Mouse (Mus musculus) lung, postnatal 10 days (tissue): ENCODE measurements around the gene Gm3435.
"Not testable (repeated sequence)": the region's sequence is repeated elsewhere in the genome, so short reads cannot be mapped to it uniquely, and the experiment has no call there.

Source experiments
- DNase-seq: peaks from one replicate; pipeline ENCODE4 v3.0.0; 2021

Gm3435 gene

DNA sequence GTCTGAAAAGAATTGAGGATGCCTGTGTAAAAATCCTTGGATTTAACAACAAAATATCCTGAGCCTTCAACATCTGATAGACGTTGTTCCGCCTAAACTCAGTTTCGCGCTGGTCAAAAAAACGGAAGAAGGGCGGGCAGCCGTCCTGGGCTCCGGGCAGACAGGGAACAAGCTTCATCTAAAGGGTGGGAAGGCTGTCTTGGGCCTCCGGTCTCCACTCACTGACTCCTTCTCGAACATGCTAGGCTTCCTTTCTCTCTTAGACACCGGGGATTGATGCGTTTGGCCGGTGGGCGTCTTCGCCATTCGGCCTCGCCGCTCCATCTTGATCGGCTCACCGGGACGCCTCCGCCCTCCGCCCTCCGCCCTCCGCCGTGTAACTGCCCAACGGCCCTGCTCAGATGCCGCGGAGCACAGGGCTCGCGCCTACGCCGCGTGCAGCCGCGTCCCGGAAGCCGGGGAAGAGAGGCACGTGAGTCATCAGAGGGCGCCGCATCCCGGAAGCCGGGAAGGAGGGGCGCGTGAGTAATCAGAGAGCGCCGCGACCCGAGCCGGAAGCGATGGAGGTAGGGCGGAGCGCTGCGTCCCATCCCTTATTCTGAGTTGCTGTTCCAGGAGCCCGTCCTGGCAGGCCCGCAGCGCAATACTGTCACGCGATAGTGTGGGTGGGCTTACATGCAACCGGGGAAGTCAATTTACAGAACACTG is at the start of gene Gm3435:
Gene Gm3435 (plus strand): TSS at position 471 of the 708 bp plus-strand sequence.
- DNase-seq: not testable (repeated sequence)

DNA sequence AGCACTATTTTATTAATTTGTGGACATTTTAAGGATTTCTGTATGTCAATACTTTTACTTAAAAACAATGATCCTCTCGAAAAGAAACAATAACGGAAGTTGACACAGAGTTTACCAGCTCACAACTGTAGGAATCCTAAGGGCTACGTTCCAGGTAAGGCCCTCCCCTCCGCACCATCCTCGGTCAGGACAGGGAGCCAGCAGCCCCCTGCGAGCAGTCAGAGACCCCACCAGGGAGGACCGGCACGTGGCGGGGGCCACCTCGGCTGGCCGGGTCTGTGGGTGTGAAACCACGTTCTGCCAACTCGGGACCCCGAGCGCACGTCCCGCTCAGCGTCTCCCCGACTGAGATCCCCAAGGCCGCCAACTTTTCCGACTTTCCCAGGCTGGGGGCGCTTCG is 49.5 kb upstream of the Gm3435 start:
- DNase-seq: peak; percentile 18

DNA sequence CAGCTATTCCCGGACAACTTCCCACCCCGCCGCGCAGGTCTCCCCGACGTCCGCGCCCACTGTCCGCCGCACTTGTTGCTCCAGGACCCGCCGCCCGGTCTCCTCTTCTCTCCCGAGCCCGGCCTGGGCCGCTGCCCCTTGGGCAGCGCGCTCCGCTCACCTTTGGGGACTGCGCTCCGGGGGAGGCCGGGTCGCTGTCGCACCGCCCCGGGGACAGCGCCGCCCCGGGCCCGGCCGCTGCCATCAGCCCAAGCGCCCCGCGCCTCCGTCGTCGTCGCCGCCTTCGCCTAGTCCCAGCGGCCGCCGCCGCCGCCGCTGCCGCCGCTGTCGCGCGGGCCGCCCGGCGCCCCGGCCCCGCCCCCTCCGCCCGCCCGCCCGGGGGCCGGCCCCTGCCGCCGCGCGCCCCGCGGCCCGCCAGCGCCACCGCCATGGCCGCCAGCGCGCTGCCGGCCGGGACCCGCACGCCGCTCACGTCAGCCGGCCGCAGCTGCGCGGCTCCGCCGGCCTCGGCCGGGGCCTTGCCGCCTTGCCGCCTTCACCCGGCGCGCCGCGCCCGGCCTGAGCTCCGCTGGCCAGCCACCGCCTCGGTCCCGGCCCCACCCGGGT is 48.9 kb upstream of the Gm3435 start, which contains the start of gene Phf10:
Gene Phf10 (minus strand): TSS at position 323 of the 606 bp plus-strand sequence.
- peak; percentile 51 for DNase-seq

DNA sequence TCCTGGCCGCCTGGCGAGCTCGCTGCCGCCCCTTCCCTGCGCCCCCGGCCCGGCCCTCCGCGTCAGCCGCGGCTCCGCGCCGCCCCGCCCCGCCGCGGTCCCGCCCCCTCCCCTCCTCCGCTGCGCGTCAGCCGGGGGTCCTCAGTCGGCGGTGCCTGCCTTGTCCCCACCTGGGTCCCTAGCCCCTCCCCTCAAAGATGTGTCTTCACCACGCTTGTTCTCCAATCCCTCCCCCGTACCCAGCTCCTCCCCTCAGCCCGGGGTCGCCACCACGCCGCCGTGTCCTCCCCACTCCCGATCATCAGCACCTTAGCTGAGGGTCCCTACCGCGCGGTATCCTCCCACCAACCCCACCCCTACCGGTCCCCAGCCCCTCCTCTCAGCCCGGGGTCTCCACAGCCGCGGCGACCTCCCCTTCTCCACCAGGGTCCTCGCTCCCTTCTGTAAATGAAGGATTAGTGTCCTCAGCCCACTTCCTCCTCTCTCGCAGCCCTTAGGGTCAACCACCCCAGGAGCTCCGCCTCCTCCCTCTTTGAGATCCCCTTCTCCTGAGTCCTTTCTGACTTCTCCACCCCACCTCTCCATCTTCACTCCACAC is 48.3 kb upstream of the Gm3435 start:
- DNase-seq: not testable (repeated sequence)

DNA sequence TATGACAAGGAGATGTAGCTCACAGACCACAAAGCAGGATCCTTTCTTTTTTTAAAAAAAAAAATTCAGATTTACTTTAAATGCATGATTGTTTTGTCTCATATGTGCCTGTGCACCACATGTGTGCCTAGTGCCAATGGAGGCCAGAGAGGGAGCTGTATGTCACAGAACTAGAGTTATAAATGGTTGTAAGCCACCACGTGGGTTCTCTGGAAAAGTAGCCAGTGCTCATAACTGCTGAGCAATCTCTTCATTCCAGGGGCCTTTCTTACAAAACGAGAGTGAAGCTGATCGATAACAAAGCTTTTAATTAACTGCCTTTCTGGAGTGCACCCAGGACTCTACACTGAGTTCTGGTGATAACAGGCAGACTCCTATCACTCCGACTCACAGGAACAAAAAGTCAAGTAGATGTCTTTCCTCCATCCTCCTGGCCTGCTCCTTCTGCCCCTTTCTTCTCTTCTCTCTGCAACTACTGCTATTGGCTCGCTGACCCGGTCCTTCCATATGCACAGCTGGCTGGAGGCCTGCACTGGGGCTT is 41.5 kb upstream of the Gm3435 start:
- not testable (repeated sequence) for DNase-seq

DNA sequence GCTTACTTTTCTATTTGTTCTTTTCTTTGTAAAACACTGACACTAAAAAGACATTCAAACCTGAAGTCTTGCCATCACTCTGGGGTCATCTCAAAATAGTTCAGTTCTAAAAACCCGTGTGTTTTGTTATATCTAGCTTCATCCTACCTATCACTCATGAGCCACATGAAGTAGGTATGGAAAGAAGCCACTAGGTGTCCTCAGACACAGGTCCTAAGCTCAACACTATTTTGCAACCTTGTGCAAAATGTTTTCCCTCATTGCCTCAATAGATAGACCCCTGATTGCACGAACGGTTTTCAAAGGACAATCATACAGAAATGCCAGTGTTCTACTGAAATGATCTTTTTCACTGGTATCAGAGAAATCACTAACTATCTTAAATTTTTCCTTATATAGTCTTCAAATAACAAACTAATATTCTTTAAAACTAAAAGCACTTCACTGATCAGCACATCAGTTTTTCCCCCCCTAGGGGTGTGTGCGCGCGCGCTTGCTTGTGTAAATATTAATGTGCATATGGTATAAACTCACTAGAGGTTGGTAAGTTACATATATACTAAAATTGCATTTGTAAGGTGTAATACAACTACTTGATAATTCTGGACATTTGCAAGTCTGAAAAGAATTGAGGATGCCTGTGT is 32.1 kb upstream of the Gm3435 start:
- not testable (repeated sequence) for DNase-seq

DNA sequence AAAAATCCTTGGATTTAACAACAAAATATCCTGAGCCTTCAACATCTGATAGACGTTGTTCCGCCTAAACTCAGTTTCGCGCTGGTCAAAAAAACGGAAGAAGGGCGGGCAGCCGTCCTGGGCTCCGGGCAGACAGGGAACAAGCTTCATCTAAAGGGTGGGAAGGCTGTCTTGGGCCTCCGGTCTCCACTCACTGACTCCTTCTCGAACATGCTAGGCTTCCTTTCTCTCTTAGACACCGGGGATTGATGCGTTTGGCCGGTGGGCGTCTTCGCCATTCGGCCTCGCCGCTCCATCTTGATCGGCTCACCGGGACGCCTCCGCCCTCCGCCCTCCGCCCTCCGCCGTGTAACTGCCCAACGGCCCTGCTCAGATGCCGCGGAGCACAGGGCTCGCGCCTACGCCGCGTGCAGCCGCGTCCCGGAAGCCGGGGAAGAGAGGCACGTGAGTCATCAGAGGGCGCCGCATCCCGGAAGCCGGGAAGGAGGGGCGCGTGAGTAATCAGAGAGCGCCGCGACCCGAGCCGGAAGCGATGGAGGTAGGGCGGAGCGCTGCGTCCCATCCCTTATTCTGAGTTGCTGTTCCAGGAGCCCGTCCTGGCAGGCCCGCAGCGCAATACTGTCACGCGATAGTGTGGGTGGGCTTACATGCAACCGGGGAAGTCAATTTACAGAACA is 31.5 kb upstream of the Gm3435 start, which contains the start of the genes 9030025P20Rik and Gm3417:
Gene 9030025P20Rik (plus strand): TSS at position 107 of the 677 bp plus-strand sequence.
Gene Gm3417 (minus strand): TSS at position 429 of the 677 bp plus-strand sequence.
- DNase-seq: not testable (repeated sequence)

DNA sequence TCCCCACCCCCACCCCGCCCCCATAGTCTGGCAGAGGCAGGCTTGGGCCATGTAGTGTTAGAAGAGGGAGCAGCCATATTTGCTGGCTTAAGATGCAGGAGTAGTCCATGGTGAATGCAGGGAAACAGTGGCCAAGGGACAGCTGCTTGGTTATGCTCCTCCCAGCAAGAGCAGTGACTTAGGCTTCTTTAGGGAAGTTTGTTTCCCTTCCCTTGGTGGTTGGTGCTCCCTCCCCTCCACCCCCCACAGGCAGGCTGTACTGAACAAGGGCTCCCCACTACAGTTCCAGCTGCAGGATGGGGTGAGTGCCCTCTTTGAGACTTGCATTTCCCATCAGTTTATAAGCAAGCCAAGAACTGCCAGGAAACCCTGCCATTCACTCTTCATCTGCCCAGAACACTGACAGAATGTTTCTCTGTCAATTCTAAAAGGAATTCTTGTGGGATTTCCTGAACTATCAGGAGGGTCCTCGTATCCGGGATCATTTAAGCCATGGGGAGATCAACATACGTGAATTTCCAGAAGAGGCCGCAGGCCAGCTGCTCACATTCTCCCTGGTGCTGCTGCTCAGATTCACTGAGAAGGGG is 19.8 kb upstream of the Gm3435 start:
- peak; percentile 6 for DNase-seq

DNA sequence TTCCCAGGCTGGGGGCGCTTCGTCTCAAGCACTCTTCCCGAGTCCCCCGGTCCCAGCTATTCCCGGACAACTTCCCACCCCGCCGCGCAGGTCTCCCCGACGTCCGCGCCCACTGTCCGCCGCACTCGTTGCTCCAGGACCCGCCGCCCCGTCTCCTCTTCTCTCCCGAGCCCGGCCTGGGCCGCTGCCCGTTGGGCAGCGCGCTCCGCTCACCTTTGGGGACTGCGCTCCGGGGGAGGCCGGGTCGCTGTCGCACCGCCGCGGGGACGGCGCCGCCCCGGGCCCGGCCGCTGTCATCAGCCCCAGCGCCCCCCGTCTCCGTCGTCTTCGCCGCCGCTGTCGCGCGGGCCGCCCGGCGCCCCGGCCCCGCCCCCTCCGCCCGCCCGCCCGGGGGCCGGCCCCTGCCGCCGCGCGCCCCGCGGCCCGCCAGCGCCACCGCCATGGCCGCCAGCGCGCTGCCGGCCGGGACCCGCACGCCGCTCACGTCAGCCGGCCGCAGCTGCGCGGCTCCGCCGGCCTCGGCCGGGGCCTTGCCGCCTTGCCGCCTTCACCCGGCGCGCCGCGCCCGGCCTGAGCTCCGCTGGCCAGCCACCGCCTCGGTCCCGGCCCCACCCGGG is 17.3 kb upstream of the Gm3435 start:
- not testable (repeated sequence) for DNase-seq

DNA sequence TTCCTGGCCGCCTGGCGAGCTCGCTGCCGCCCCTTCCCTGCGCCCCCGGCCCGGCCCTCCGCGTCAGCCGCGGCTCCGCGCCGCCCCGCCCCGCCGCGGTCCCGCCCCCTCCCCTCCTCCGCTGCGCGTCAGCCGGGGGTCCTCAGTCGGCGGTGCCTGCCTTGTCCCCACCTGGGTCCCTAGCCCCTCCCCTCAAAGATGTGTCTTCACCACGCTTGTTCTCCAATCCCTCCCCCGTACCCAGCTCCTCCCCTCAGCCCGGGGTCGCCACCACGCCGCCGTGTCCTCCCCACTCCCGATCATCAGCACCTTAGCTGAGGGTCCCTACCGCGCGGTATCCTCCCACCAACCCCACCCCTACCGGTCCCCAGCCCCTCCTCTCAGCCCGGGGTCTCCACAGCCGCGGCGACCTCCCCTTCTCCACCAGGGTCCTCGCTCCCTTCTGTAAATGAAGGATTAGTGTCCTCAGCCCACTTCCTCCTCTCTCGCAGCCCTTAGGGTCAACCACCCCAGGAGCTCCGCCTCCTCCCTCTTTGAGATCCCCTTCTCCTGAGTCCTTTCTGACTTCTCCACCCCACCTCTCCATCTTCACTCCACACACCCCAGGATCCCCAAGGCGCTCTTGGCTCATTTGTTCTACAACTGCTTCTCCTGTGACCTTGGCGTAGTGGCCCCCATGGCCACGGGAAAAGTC is 16.7 kb upstream of the Gm3435 start:
- DNase-seq: not testable (repeated sequence)

DNA sequence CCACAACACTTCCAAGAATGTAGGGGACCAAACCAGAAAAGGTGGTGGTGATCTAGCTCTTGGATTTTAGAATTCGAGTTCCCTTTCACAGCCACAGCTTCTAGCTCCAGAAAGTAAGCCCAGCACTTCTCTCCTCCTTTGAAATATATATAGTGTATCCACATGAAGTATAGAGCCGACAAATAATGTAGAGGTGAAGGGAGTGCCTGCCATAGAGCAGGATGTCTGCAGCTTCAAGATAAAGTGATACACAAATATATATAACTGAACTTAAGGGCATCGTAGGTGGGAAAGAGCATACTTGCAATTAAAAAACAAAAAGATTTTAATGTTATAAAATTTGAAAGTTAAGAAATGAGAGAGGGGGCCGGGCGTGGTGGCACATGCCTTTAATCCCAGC is 15.8 kb upstream of the Gm3435 start:
- DNase-seq: not testable (repeated sequence)

DNA sequence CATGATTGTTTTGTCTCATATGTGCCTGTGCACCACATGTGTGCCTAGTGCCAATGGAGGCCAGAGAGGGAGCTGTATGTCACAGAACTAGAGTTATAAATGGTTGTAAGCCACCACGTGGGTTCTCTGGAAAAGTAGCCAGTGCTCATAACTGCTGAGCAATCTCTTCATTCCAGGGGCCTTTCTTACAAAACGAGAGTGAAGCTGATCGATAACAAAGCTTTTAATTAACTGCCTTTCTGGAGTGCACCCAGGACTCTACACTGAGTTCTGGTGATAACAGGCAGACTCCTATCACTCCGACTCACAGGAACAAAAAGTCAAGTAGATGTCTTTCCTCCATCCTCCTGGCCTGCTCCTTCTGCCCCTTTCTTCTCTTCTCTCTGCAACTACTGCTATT is 9.9 kb upstream of the Gm3435 start:
- DNase-seq: not testable (repeated sequence)

DNA sequence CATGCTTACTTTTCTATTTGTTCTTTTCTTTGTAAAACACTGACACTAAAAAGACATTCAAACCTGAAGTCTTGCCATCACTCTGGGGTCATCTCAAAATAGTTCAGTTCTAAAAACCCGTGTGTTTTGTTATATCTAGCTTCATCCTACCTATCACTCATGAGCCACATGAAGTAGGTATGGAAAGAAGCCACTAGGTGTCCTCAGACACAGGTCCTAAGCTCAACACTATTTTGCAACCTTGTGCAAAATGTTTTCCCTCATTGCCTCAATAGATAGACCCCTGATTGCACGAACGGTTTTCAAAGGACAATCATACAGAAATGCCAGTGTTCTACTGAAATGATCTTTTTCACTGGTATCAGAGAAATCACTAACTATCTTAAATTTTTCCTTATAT is 888 bp upstream of the Gm3435 start:
- DNase-seq: not testable (repeated sequence)

DNA sequence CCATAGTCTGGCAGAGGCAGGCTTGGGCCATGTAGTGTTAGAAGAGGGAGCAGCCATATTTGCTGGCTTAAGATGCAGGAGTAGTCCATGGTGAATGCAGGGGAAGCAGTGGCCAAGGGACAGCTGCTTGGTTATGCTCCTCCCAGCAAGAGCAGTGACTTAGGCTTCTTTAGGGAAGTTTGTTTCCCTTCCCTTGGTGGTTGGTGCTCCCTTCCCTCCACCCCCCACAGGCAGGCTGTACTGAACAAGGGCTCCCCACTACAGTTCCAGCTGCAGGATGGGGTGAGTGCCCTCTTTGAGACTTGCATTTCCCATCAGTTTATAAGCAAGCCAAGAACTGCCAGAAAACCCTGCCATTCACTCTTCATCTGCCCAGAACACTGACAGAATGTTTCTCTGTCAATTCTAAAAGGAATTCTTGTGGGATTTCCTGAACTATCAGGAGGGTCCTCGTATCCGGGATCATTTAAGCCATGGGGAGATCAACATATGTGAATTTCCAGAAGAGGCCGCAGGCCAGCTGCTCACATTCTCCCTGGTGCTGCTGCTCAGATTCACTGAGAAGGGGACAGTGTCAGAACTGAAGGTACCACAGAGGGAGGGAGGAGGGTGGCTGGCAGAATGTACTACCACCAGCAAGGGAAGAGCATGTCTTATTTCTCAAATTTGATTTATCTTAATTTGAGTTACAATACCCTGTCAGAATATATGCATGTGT is 11.7 kb downstream of the Gm3435 start:
- DNase-seq: peak; percentile 44

DNA sequence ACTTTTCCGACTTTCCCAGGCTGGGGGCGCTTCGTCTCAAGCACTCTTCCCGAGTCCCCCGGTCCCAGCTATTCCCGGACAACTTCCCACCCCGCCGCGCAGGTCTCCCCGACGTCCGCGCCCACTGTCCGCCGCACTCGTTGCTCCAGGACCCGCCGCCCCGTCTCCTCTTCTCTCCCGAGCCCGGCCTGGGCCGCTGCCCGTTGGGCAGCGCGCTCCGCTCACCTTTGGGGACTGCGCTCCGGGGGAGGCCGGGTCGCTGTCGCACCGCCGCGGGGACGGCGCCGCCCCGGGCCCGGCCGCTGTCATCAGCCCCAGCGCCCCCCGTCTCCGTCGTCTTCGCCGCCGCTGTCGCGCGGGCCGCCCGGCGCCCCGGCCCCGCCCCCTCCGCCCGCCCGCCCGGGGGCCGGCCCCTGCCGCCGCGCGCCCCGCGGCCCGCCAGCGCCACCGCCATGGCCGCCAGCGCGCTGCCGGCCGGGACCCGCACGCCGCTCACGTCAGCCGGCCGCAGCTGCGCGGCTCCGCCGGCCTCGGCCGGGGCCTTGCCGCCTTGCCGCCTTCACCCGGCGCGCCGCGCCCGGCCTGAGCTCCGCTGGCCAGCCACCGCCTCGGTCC is 14.0 kb downstream of the Gm3435 start:
- not testable (repeated sequence) for DNase-seq

DNA sequence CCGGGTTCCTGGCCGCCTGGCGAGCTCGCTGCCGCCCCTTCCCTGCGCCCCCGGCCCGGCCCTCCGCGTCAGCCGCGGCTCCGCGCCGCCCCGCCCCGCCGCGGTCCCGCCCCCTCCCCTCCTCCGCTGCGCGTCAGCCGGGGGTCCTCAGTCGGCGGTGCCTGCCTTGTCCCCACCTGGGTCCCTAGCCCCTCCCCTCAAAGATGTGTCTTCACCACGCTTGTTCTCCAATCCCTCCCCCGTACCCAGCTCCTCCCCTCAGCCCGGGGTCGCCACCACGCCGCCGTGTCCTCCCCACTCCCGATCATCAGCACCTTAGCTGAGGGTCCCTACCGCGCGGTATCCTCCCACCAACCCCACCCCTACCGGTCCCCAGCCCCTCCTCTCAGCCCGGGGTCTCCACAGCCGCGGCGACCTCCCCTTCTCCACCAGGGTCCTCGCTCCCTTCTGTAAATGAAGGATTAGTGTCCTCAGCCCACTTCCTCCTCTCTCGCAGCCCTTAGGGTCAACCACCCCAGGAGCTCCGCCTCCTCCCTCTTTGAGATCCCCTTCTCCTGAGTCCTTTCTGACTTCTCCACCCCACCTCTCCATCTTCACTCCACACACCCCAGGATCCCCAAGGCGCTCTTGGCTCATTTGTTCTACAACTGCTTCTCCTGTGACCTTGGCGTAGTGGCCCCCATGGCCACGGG is 14.7 kb downstream of the Gm3435 start:
- DNase-seq: not testable (repeated sequence)

DNA sequence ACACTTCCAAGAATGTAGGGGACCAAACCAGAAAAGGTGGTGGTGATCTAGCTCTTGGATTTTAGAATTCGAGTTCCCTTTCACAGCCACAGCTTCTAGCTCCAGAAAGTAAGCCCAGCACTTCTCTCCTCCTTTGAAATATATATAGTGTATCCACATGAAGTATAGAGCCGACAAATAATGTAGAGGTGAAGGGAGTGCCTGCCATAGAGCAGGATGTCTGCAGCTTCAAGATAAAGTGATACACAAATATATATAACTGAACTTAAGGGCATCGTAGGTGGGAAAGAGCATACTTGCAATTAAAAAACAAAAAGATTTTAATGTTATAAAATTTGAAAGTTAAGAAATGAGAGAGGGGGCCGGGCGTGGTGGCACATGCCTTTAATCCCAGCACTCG is 15.5 kb downstream of the Gm3435 start:
- DNase-seq: not testable (repeated sequence)

DNA sequence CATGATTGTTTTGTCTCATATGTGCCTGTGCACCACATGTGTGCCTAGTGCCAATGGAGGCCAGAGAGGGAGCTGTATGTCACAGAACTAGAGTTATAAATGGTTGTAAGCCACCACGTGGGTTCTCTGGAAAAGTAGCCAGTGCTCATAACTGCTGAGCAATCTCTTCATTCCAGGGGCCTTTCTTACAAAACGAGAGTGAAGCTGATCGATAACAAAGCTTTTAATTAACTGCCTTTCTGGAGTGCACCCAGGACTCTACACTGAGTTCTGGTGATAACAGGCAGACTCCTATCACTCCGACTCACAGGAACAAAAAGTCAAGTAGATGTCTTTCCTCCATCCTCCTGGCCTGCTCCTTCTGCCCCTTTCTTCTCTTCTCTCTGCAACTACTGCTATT is 21.4 kb downstream of the Gm3435 start:
- not testable (repeated sequence) for DNase-seq

DNA sequence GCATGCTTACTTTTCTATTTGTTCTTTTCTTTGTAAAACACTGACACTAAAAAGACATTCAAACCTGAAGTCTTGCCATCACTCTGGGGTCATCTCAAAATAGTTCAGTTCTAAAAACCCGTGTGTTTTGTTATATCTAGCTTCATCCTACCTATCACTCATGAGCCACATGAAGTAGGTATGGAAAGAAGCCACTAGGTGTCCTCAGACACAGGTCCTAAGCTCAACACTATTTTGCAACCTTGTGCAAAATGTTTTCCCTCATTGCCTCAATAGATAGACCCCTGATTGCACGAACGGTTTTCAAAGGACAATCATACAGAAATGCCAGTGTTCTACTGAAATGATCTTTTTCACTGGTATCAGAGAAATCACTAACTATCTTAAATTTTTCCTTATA is 30.5 kb downstream of the Gm3435 start:
- not testable (repeated sequence) for DNase-seq
